Comparison of ENCODE assay signal across 8 mouse cellular contexts in genomic region chr16:17530640-17531288, GRCm38 (mm10). TPM values are rescaled to one million over a fixed set of nuclear protein-coding genes. Genes with fewer than 3 reads are reported as not detected.
DNase-seq lines count a peak whose midpoint lies in the region; ATAC-seq lines count a peak whose summit lies in the region.

Thap7 (minus strand) TSS chr16:17531136.

- H3K36me3 ChIP-seq in heart, embryonic 14.5 days (ENCODE audit: control insufficient read depth, insufficient read depth, low read length) = peaks cover 34% of the 10 kb centered on the region
- H3K36me3 ChIP-seq in liver, embryonic 13.5 days = peaks cover 35% of the 10 kb centered on the region
- peaks cover 6% of the 10 kb centered on the region; the same call in 1 of the 2 replicates for H3K36me3 ChIP-seq in stomach, embryonic 16.5 days (ENCODE audit: control insufficient read depth, insufficient read depth, low read length)

- peak; percentile 95 for ATAC-seq in heart, embryonic 14.5 days (ENCODE audit: insufficient number of reproducible peaks, insufficient read depth, low FRiP score, low read depth)
- ATAC-seq in liver, embryonic 13.5 days (ENCODE audit: low read depth) = peak; percentile 95
- ATAC-seq in stomach, embryonic 16.5 days (ENCODE audit: insufficient read depth, low FRiP score) = peak; percentile 96

- peak; percentile 98 for DNase-seq in CD4-positive, CD25-positive, alpha-beta regulatory T cell, adult 2 months (ENCODE audit: low read depth, low spot score)
- peak; percentile 89 for DNase-seq in fibroblast of lung, adult 2 months (ENCODE audit: low read depth)
- DNase-seq in kidney, postnatal 14 days = peak; percentile 97
- DNase-seq in liver, embryonic 13.5 days = peak; percentile 96
- peak; percentile 98 for DNase-seq in neural tube, embryonic 10.5 days (ENCODE audit: extremely low spot score, low spot score)

- peak within 1 kb of the TSS; percentile 90 for H3K9ac ChIP-seq in heart, embryonic 14.5 days (ENCODE audit: low read length)
- peak within 1 kb of the TSS; percentile 88 for H3K9ac ChIP-seq in liver, embryonic 13.5 days
- H3K9ac ChIP-seq in stomach, embryonic 16.5 days (ENCODE audit: low read length) = peak within 1 kb of the TSS; percentile 85

- H3K27me3 ChIP-seq in heart, embryonic 14.5 days (ENCODE audit: control insufficient read depth, insufficient read depth, low read length) = no peaks in the 10 kb centered on the region
- H3K27me3 ChIP-seq in liver, embryonic 13.5 days = no peaks in the 10 kb centered on the region
- H3K27me3 ChIP-seq in stomach, embryonic 16.5 days (ENCODE audit: control insufficient read depth, insufficient read depth, low read length) = no peaks in the 10 kb centered on the region

- peaks cover 8% of the 10 kb centered on the region; the same call in 1 of the 2 replicates for H3K4me1 ChIP-seq in brown adipose tissue, adult 24 weeks (ENCODE audit: control insufficient read depth, insufficient read depth, insufficient read length, low read length)
- H3K4me1 ChIP-seq in heart, embryonic 14.5 days (ENCODE audit: control insufficient read depth in 2 of 2, insufficient read depth in 2 of 2, low read length in 2 of 2) = peaks cover 5 to 10% of the 10 kb centered on the region in 2 experiments
- H3K4me1 ChIP-seq in liver, embryonic 13.5 days (replicated peaks) = peaks cover 30% of the 10 kb centered on the region
- H3K4me1 ChIP-seq in stomach, embryonic 16.5 days (ENCODE audit: control insufficient read depth, insufficient read depth, low read length) = peaks cover 18% of the 10 kb centered on the region

- peak within 1 kb of the TSS; percentile 71 for H3K4me3 ChIP-seq in brown adipose tissue, adult 24 weeks (ENCODE audit: insufficient read depth, low read depth, low read length)
- H3K4me3 ChIP-seq in heart, embryonic 14.5 days (ENCODE audit: control insufficient read depth in 1 of 2, insufficient read depth in 1 of 2, low read depth in 1 of 2, low read length in 2 of 2) = peak within 1 kb of the TSS; percentile 55 to 77
- H3K4me3 ChIP-seq in liver, embryonic 13.5 days (replicated peaks) = peak within 1 kb of the TSS; percentile 71
- peak within 1 kb of the TSS; percentile 78 for H3K4me3 ChIP-seq in stomach, embryonic 16.5 days (replicated peaks; ENCODE audit: low read length)

- H3K4me2 ChIP-seq in heart, embryonic 14.5 days (ENCODE audit: low read length) = peak within 1 kb of the TSS; percentile 94
- peak within 1 kb of the TSS; percentile 86 for H3K4me2 ChIP-seq in liver, embryonic 13.5 days
- H3K4me2 ChIP-seq in stomach, embryonic 16.5 days (ENCODE audit: low read depth, low read length) = peak within 1 kb of the TSS; percentile 89

- H3K9me3 ChIP-seq in heart, embryonic 14.5 days (ENCODE audit: control insufficient read depth, low read length) = no peaks in the 10 kb centered on the region
- no peaks in the 10 kb centered on the region for H3K9me3 ChIP-seq in liver, embryonic 13.5 days (replicated peaks)
- no peaks in the 10 kb centered on the region for H3K9me3 ChIP-seq in stomach, embryonic 16.5 days (replicated peaks; ENCODE audit: control insufficient read depth, low read length)

- 2% methylated on average over 65 of the region's 67 CpGs for WGBS in heart, embryonic 14.5 days
- whole genome bisulfite sequencing in liver, embryonic 13.5 days (ENCODE audit: insufficient replicate concordance) = under 1% methylated on average over 67 of the region's 67 CpGs
- WGBS in stomach, embryonic 16.5 days = under 1% methylated on average over 67 of the region's 67 CpGs

- peak within 1 kb of the TSS; percentile 61 for H3K27ac ChIP-seq in brown adipose tissue, adult 24 weeks (replicated peaks; ENCODE audit: low read depth, low read length)
- H3K27ac ChIP-seq in heart, embryonic 14.5 days (replicated peaks in 1 of 2; ENCODE audit: control insufficient read depth in 1 of 2, insufficient read depth in 1 of 2, low read depth in 2 of 2, low read length in 2 of 2) = peak within 1 kb of the TSS; percentile 84 to 89
- H3K27ac ChIP-seq in liver, embryonic 13.5 days = peak within 1 kb of the TSS; percentile 94
- H3K27ac ChIP-seq in stomach, embryonic 16.5 days (ENCODE audit: low read length) = peak within 1 kb of the TSS; percentile 99

RNA-seq across cellular contexts. Expression of gene Thap7, which starts in this region (rescaled TPM):
- polyA plus RNA-seq in brown adipose tissue, adult 24 weeks (2012; ENCODE audit: insufficient read depth, insufficient read length, missing spikeins) = 19.5 and 21.9 TPM in 2 replicates
- 26.2 and 27.1 TPM in 2 replicates for polyA plus RNA-seq in heart, embryonic 14.5 days (2014; fragmentation: Nextera tagmentation; extraction: Ambion mirVana)
- 30.1 and 32.0 TPM in 2 replicates for polyA plus RNA-seq in liver, embryonic 13.5 days (2015; fragmentation: Nextera tagmentation; extraction: Ambion mirVana)
- 56.8 and 61.1 TPM in 2 replicates for polyA plus RNA-seq in stomach, embryonic 16.5 days (2015; fragmentation: Nextera tagmentation; extraction: Ambion mirVana)

Comparison
In these comparisons a context has a peak if more than half of its experiments do, and no peak if none do; other contexts are left out.
1. Peak in every context shown above with its lines: DNase-seq, ATAC-seq, H3K4me3 ChIP-seq and H3K27ac ChIP-seq.